Mouse (Mus musculus) midbrain, embryonic 11.5 days (tissue): ENCODE data around the gene U2surp. TPM values are rescaled to one million over a fixed set of nuclear protein-coding genes. Genes with fewer than 3 reads are reported as not detected.
A peak's percentile ranks its signal among the peaks of the same experiment; 100 is the strongest.

Experiments
- ATAC-seq: fragments of 200-750 bp; cut with Nextera tagmentation; 2 replicates; pipeline ENCODE4 v1.8.0; 2017; ENCODE audit warnings: moderate TSS enrichment, moderate library complexity; ENCODE audit not compliant: low FRiP score
- DNase-seq: peaks from one replicate; pipeline ENCODE4 v3.0.0; 2015; ENCODE audit warnings: low spot score; ENCODE audit errors: missing footprints
- H3K27ac ChIP-seq: fragments of 300-500 bp; sonication (generic); 2 replicates; pipeline ENCODE4 v1.5.1; 2014; ENCODE audit warnings: low read depth, low read length
- H3K27me3 ChIP-seq: fragments of 300-500 bp; sonication (generic); 2 replicates; pipeline ENCODE4 v1.6.1; 2014; ENCODE audit warnings: mild to moderate bottlenecking, low read length, moderate library complexity, mixed read lengths; ENCODE audit not compliant: control insufficient read depth, insufficient read depth
- H3K36me3 ChIP-seq: fragments of 300-500 bp; sonication (generic); 2 replicates; pipeline ENCODE4 v1.6.1; 2014; ENCODE audit warnings: mild to moderate bottlenecking, low read length, moderate library complexity, mixed read lengths; ENCODE audit not compliant: control insufficient read depth, insufficient read depth
- H3K4me1 ChIP-seq: fragments of 300-500 bp; sonication (generic); 2 replicates; pipeline ENCODE4 v1.6.1; 2014; ENCODE audit warnings: low read length; ENCODE audit not compliant: control insufficient read depth, insufficient read depth
- H3K4me2 ChIP-seq: fragments of 300-500 bp; sonication (generic); 2 replicates; pipeline ENCODE4 v1.6.1; 2014; ENCODE audit warnings: mild to moderate bottlenecking, moderate library complexity
- H3K4me3 ChIP-seq: fragments of 300-500 bp; sonication (generic); 2 replicates; pipeline ENCODE4 v1.5.1; 2014; ENCODE audit warnings: low read depth, low read length
- H3K9ac ChIP-seq: fragments of 300-500 bp; sonication (generic); 2 replicates; pipeline ENCODE4 v1.6.1; 2014; ENCODE audit warnings: low read length
- H3K9me3 ChIP-seq: fragments of 300-500 bp; sonication (generic); 2 replicates; pipeline ENCODE4 v1.6.1; 2016; ENCODE audit warnings: low read length; ENCODE audit not compliant: control insufficient read depth
- WGBS: fragments of 180-500 bp; shearing (Covaris S2); extraction: QIAGEN DNeasy Blood & Tissue Kit; methylation state at CpG from one replicate; pipeline ENCODE4 v1.1.7; 2014; 5-methylcytosine and 5-hydroxymethylcytosine counted together
- polyA plus RNA-seq: library from polyadenylated mRNA; unstranded; fragments of >200 nt; fragmentation: Nextera tagmentation; extraction: Ambion mirVana; gene quantifications from 2 replicates; pipeline ENCODE4 v1.2.1, GENCODE M21; 2014

The U2surp gene
- 157 and 169 TPM in 2 replicates for polyA plus RNA-seq

- Histone ChIP-seq H3K9ac (peak within 1 kb of the TSS; percentile 93), H3K4me2 (peak within 1 kb of the TSS; percentile 85), H3K4me3 (peak within 1 kb of the TSS; percentile 97), H3K36me3 (peaks cover 2% of the 10 kb centered on the region; the same call in 1 of the 2 replicates), H3K27me3 (no peaks in the 10 kb centered on the region), H3K27ac (peak within 1 kb of the TSS; percentile 50), H3K4me1 (peaks cover 12% of the 10 kb centered on the region; the same call in 1 of the 2 replicates), H3K9me3 (no peaks in the 10 kb centered on the region)
- DNase-seq (peak; percentile 99), ATAC-seq (peak; percentile 96)
- under 1% methylated on average over 74 of the region's 74 CpGs for WGBS
Measured at GRCm38 (mm10) chr9:95511472-95512330, at the start of gene U2surp. Gene U2surp (minus strand): TSS chr9:95511996.

- Histone ChIP-seq H3K9me3 (no peaks in the 10 kb centered on the region), H3K4me1 (peaks cover 13% of the 10 kb centered on the region), H3K27me3 (peaks cover 46% of the 10 kb centered on the region), H3K9ac (peak overlapping the region; percentile 66), H3K4me3 (peak overlapping the region; percentile 70), H3K27ac (no peak overlapping the region), H3K36me3 (no peaks in the 10 kb centered on the region), H3K4me2 (peak overlapping the region; percentile 90)
- ATAC-seq (peak; percentile 72), DNase-seq (peak; percentile 95)
- 12% methylated on average over 73 of the region's 78 CpGs for WGBS
Measured at GRCm38 (mm10) chr9:95559936-95560735, 48.3 kb upstream of the U2surp start.

- H3K4me2 ChIP-seq: peak within 1 kb of the TSS; percentile 90
- H3K4me3 ChIP-seq: peak within 1 kb of the TSS; percentile 70
- H3K9me3 ChIP-seq: no peaks in the 10 kb centered on the region
- peaks cover 13% of the 10 kb centered on the region for H3K4me1 ChIP-seq
- WGBS: under 1% methylated on average over 61 of the region's 118 CpGs
- H3K9ac ChIP-seq: peak within 1 kb of the TSS; percentile 66
- DNase-seq: peak; percentile 92
- peak; percentile 75 for ATAC-seq
- H3K27me3 ChIP-seq: peaks cover 46% of the 10 kb centered on the region
- no peak within 1 kb of the TSS for H3K27ac ChIP-seq
- no peaks in the 10 kb centered on the region for H3K36me3 ChIP-seq
Measured at GRCm38 (mm10) chr9:95559059-95559935, 47.5 kb upstream of the U2surp start, which contains the start of gene Paqr9. Gene Paqr9 (plus strand): TSS chr9:95559657.

GRCm38 (mm10) chr9:95558726-95559058, 46.9 kb upstream of the U2surp start:
- peaks cover 13% of the 10 kb centered on the region for H3K4me1 ChIP-seq
- WGBS: 6% methylated on average over 11 of the region's 11 CpGs
- no peaks in the 10 kb centered on the region for H3K36me3 ChIP-seq
- H3K9ac ChIP-seq: no peak overlapping the region
- H3K4me2 ChIP-seq: peak overlapping the region; percentile 90
- peaks cover 46% of the 10 kb centered on the region for H3K27me3 ChIP-seq
- ATAC-seq (no peak), DNase-seq (peak; percentile 85)
- H3K27ac ChIP-seq: no peak overlapping the region
- no peaks in the 10 kb centered on the region for H3K9me3 ChIP-seq
- H3K4me3 ChIP-seq: peak overlapping the region; percentile 70

- Histone ChIP-seq H3K4me2 (no peak overlapping the region), H3K9me3 (no peaks in the 10 kb centered on the region), H3K36me3 (no peaks in the 10 kb centered on the region), H3K4me1 (peaks cover 13% of the 10 kb centered on the region), H3K4me3 (no peak overlapping the region), H3K27ac (no peak overlapping the region), H3K9ac (no peak overlapping the region), H3K27me3 (peaks cover 46% of the 10 kb centered on the region)
- 67% methylated on average over 6 of the region's 6 CpGs for WGBS
- no peak for DNase-seq
- no peak for ATAC-seq
Measured at GRCm38 (mm10) chr9:95557722-95558121, 45.9 kb upstream of the U2surp start.

- no peak for ATAC-seq
- peaks cover 13% of the 10 kb centered on the region for H3K4me1 ChIP-seq
- H3K4me3 ChIP-seq: no peak overlapping the region
- H3K27me3 ChIP-seq: peaks cover 40% of the 10 kb centered on the region
- no peak for DNase-seq
- H3K9ac ChIP-seq: no peak overlapping the region
- no peaks in the 10 kb centered on the region for H3K9me3 ChIP-seq
- H3K27ac ChIP-seq: no peak overlapping the region
- no peaks in the 10 kb centered on the region for H3K36me3 ChIP-seq
- WGBS: 88% methylated on average over 4 of the region's 4 CpGs
- no peak overlapping the region for H3K4me2 ChIP-seq
Measured at GRCm38 (mm10) chr9:95556067-95556512, 44.3 kb upstream of the U2surp start.

- DNase-seq (no peak), ATAC-seq (no peak)
- Histone ChIP-seq H3K9ac (no peak overlapping the region), H3K27ac (no peak overlapping the region), H3K4me3 (no peak overlapping the region), H3K9me3 (no peaks in the 10 kb centered on the region), H3K36me3 (no peaks in the 10 kb centered on the region), H3K27me3 (peaks cover 32% of the 10 kb centered on the region), H3K4me2 (no peak overlapping the region), H3K4me1 (peaks cover 10% of the 10 kb centered on the region)
- 68% methylated on average over 5 of the region's 5 CpGs for WGBS
Measured at GRCm38 (mm10) chr9:95555233-95555740, 43.5 kb upstream of the U2surp start.
